Mouse (Mus musculus) heart, embryonic 13.5 days (tissue): ENCODE measurements around the gene Col4a3bp. TPM values are rescaled to one million over a fixed set of nuclear protein-coding genes. Genes with fewer than 3 reads are reported as not detected.

Experiments
- ATAC-seq: fragments of 200-750 bp; cut with Nextera tagmentation; 2 replicates; pipeline ENCODE4 v1.8.0; 2017; ENCODE audit warnings: moderate TSS enrichment; ENCODE audit not compliant: insufficient number of reproducible peaks, low FRiP score, low TSS enrichment; ENCODE audit errors: extremely low read depth
- H3K27ac ChIP-seq: fragments of 300-500 bp; sonication (generic); replicated peaks from 2 replicates; pipeline ENCODE4 v1.5.1; 2015; ENCODE audit warnings: moderate library complexity, mild to moderate bottlenecking, inconsistent platforms
- H3K27me3 ChIP-seq: fragments of 300-500 bp; sonication (generic); replicated peaks from 2 replicates; pipeline ENCODE4 v1.6.1; 2015; ENCODE audit warnings: mild to moderate bottlenecking, inconsistent platforms
- H3K36me3 ChIP-seq: fragments of 300-500 bp; sonication (generic); 2 replicates; pipeline ENCODE4 v1.6.1; 2015; ENCODE audit warnings: mild to moderate bottlenecking, inconsistent platforms
- H3K4me1 ChIP-seq: fragments of 300-500 bp; sonication (generic); 2 replicates; pipeline ENCODE4 v1.6.1; 2015; ENCODE audit warnings: inconsistent platforms
- H3K4me2 ChIP-seq: fragments of 300-500 bp; sonication (generic); 2 replicates; pipeline ENCODE4 v1.6.1; 2015; ENCODE audit warnings: inconsistent platforms, mild to moderate bottlenecking, moderate library complexity
- H3K4me3 ChIP-seq: fragments of 300-500 bp; sonication (generic); 2 replicates; pipeline ENCODE4 v1.5.1; 2015; ENCODE audit warnings: moderate library complexity, mild to moderate bottlenecking, inconsistent platforms
- H3K9ac ChIP-seq: fragments of 300-500 bp; sonication (generic); 2 replicates; pipeline ENCODE4 v1.6.1; 2015; ENCODE audit warnings: inconsistent platforms, mild to moderate bottlenecking, moderate library complexity
- H3K9me3 ChIP-seq: fragments of 300-500 bp; sonication (generic); 2 replicates; pipeline ENCODE4 v1.6.1; 2016; ENCODE audit warnings: inconsistent platforms
- WGBS: fragments of 180-500 bp; shearing (Covaris S2); methylation state at CpG from one replicate; pipeline ENCODE4 v1.1.7; 2015; ENCODE audit warnings: mixed read lengths; 5-methylcytosine and 5-hydroxymethylcytosine counted together
- polyA plus RNA-seq: library from polyadenylated mRNA; unstranded; fragments of >200 nt; fragmentation: Nextera tagmentation; extraction: Ambion mirVana; gene quantifications from 2 replicates; pipeline ENCODE4 v1.2.1, GENCODE M21; 2015

Col4a3bp gene
- polyA plus RNA-seq, 1 experiment from 2014 or later: 6.9 TPM

GRCm38 (mm10) chr13:96517335-96517734 lies 25.1 kb upstream of the Col4a3bp start:
- Histone ChIP-seq H3K36me3 (peaks cover 8% of the 10 kb centered on the region), H3K9ac (no peak overlapping the region), H3K4me3 (no peak overlapping the region), H3K4me2 (no peak overlapping the region), H3K9me3 (0 out of 2 replicates have a peak, but pooled peaks cover 2% of the 10 kb centered on the region), H3K27me3 (no peaks in the 10 kb centered on the region), H3K27ac (no peak overlapping the region), H3K4me1 (peaks cover 9% of the 10 kb centered on the region; the same call in 1 of the 2 replicates)
- ATAC-seq: no peak
- 88% methylated on average over 2 of the region's 2 CpGs for WGBS

GRCm38 (mm10) chr13:96521294-96521693 lies 21.1 kb upstream of the Col4a3bp start:
- ATAC-seq: no peak
- Histone ChIP-seq H3K4me2 (no peak overlapping the region), H3K27ac (no peak overlapping the region), H3K36me3 (peaks cover 3% of the 10 kb centered on the region), H3K4me3 (no peak overlapping the region), H3K27me3 (no peaks in the 10 kb centered on the region), H3K9me3 (0 out of 2 replicates have a peak, but pooled peaks cover 2% of the 10 kb centered on the region), H3K4me1 (no peaks in the 10 kb centered on the region), H3K9ac (no peak overlapping the region)
- WGBS: 83% methylated on average over 3 of the region's 3 CpGs

- Histone ChIP-seq H3K27me3 (no peaks in the 10 kb centered on the region), H3K4me2 (no peak overlapping the region), H3K27ac (no peak overlapping the region), H3K9me3 (no peaks in the 10 kb centered on the region; the same call in 1 of the 2 replicates), H3K9ac (no peak overlapping the region), H3K4me1 (peaks cover 6% of the 10 kb centered on the region; the same call in 1 of the 2 replicates), H3K4me3 (no peak overlapping the region), H3K36me3 (peaks cover 17% of the 10 kb centered on the region)
- WGBS: 68% methylated on average over 3 of the region's 3 CpGs
- no peak for ATAC-seq
Measured at GRCm38 (mm10) chr13:96527022-96527421, 15.4 kb upstream of the Col4a3bp start.

GRCm38 (mm10) chr13:96527856-96528255 lies 14.6 kb upstream of the Col4a3bp start:
- Histone ChIP-seq H3K4me1 (peaks cover 8% of the 10 kb centered on the region; the same call in 1 of the 2 replicates), H3K36me3 (peaks cover 17% of the 10 kb centered on the region), H3K27ac (no peak overlapping the region), H3K27me3 (no peaks in the 10 kb centered on the region), H3K4me2 (no peak overlapping the region), H3K9ac (no peak overlapping the region), H3K9me3 (no peaks in the 10 kb centered on the region; the same call in 1 of the 2 replicates), H3K4me3 (no peak overlapping the region)
- ATAC-seq: no peak
- WGBS: 84% methylated on average over 11 of the region's 11 CpGs

GRCm38 (mm10) chr13:96528776-96529175 lies 13.6 kb upstream of the Col4a3bp start:
- no peaks in the 10 kb centered on the region for H3K27me3 ChIP-seq
- peaks cover 17% of the 10 kb centered on the region for H3K36me3 ChIP-seq
- no peaks in the 10 kb centered on the region; the same call in 1 of the 2 replicates for H3K9me3 ChIP-seq
- no peak for ATAC-seq
- 87% methylated on average over 3 of the region's 3 CpGs for WGBS
- no peak overlapping the region for H3K27ac ChIP-seq
- H3K4me1 ChIP-seq: peaks cover 10% of the 10 kb centered on the region; the same call in 1 of the 2 replicates
- H3K4me3 ChIP-seq: no peak overlapping the region
- no peak overlapping the region for H3K9ac ChIP-seq
- H3K4me2 ChIP-seq: no peak overlapping the region

GRCm38 (mm10) chr13:96529542-96529941 lies 12.9 kb upstream of the Col4a3bp start:
- ATAC-seq: no peak
- Histone ChIP-seq H3K27ac (no peak overlapping the region), H3K9ac (no peak overlapping the region), H3K4me1 (peaks cover 12% of the 10 kb centered on the region; the same call in 1 of the 2 replicates), H3K27me3 (no peaks in the 10 kb centered on the region), H3K9me3 (no peaks in the 10 kb centered on the region; the same call in 1 of the 2 replicates), H3K4me2 (no peak overlapping the region), H3K4me3 (no peak overlapping the region), H3K36me3 (peaks cover 17% of the 10 kb centered on the region)
- WGBS: 83% methylated on average over 3 of the region's 3 CpGs

GRCm38 (mm10) chr13:96530064-96530463 lies 12.4 kb upstream of the Col4a3bp start:
- no peak for ATAC-seq
- Histone ChIP-seq H3K9ac (no peak overlapping the region), H3K36me3 (peaks cover 17% of the 10 kb centered on the region), H3K9me3 (no peaks in the 10 kb centered on the region; the same call in 1 of the 2 replicates), H3K4me2 (no peak overlapping the region), H3K4me3 (no peak overlapping the region), H3K27ac (no peak overlapping the region), H3K4me1 (peaks cover 12% of the 10 kb centered on the region; the same call in 1 of the 2 replicates), H3K27me3 (no peaks in the 10 kb centered on the region)
- WGBS: 87% methylated on average over 9 of the region's 9 CpGs

- no peaks in the 10 kb centered on the region for H3K27me3 ChIP-seq
- no peak overlapping the region for H3K4me2 ChIP-seq
- no peak overlapping the region for H3K27ac ChIP-seq
- no peak overlapping the region for H3K4me3 ChIP-seq
- peaks cover 17% of the 10 kb centered on the region for H3K36me3 ChIP-seq
- WGBS: 91% methylated on average over 6 of the region's 6 CpGs
- no peaks in the 10 kb centered on the region; the same call in 1 of the 2 replicates for H3K9me3 ChIP-seq
- H3K4me1 ChIP-seq: peaks cover 12% of the 10 kb centered on the region; the same call in 1 of the 2 replicates
- no peak overlapping the region for H3K9ac ChIP-seq
- no peak for ATAC-seq
Measured at GRCm38 (mm10) chr13:96532176-96532575, 10.2 kb upstream of the Col4a3bp start.

- no peak overlapping the region for H3K9ac ChIP-seq
- H3K4me2 ChIP-seq: no peak overlapping the region
- H3K27me3 ChIP-seq: no peaks in the 10 kb centered on the region
- no peak overlapping the region for H3K4me3 ChIP-seq
- H3K36me3 ChIP-seq: peaks cover 14% of the 10 kb centered on the region
- no peak overlapping the region for H3K27ac ChIP-seq
- H3K4me1 ChIP-seq: peaks cover 12% of the 10 kb centered on the region; the same call in 1 of the 2 replicates
- WGBS: 60% methylated on average over 2 of the region's 2 CpGs
- ATAC-seq: no peak
- no peaks in the 10 kb centered on the region; the same call in 1 of the 2 replicates for H3K9me3 ChIP-seq
Measured at GRCm38 (mm10) chr13:96533742-96534141, 8.7 kb upstream of the Col4a3bp start.

- Histone ChIP-seq H3K36me3 (no peaks in the 10 kb centered on the region), H3K4me3 (no peak overlapping the region), H3K4me1 (peaks cover 11% of the 10 kb centered on the region), H3K4me2 (no peak overlapping the region), H3K27ac (no peak overlapping the region), H3K27me3 (no peaks in the 10 kb centered on the region), H3K9ac (no peak overlapping the region), H3K9me3 (no peaks in the 10 kb centered on the region)
- WGBS: 51% methylated on average over 5 of the region's 5 CpGs
- ATAC-seq: no peak
Measured at GRCm38 (mm10) chr13:96536821-96537572, 5.4 kb upstream of the Col4a3bp start.

- Histone ChIP-seq H3K36me3 (no peaks in the 10 kb centered on the region), H3K27ac (no peak overlapping the region), H3K9me3 (no peaks in the 10 kb centered on the region), H3K4me2 (no peak overlapping the region), H3K4me1 (peaks cover 9% of the 10 kb centered on the region), H3K9ac (no peak overlapping the region), H3K4me3 (no peak overlapping the region), H3K27me3 (no peaks in the 10 kb centered on the region)
- 73% methylated on average over 3 of the region's 3 CpGs for WGBS
- ATAC-seq: no peak
Measured at GRCm38 (mm10) chr13:96538103-96538502, 4.3 kb upstream of the Col4a3bp start.
